Mouse (Mus musculus): ENCODE data around the gene Mpg. TPM values are rescaled to one million over a fixed set of nuclear protein-coding genes. Genes with fewer than 3 reads are reported as not detected.

Mpg gene
- polyA plus RNA-seq, 2 experiments = 9.9 to 17.0 TPM

DNA sequence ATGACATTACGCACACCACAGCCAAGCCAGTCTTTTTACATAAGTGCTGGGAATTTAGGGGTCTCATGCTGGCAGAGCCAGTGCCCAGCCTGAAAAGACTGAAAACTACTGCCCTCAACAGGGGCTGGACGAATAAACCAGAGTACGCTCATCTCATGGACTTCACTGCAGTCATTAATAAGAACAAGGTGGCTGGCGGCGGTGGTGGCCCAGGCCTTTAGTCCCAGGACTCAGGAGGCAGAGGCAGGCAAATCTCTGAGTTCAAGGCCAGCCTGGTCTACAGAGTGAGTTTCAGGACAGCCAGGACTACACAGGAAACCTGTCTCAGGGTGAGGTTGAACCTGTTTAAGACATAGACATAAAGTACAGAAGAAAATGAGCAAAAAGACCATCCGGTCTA is 39.9 kb downstream of the Mpg start:
- no peaks in the 10 kb centered on the region for H3K9me3 ChIP-seq (ENCODE audit: control insufficient read depth, low read length)
- H3K4me3 ChIP-seq (ENCODE audit: insufficient read depth in 1 of 2, low read depth in 2 of 2, low read length in 2 of 2) = no peak overlapping the region
- TF ChIP-seq CTCF (IDR thresholded peaks at IDR 0.05; ENCODE audit: low read depth) (no peak), EP300 (IDR thresholded peaks at IDR 0.05; ENCODE audit: low read depth) (no peak)
- no peak for DNase-seq (ENCODE audit: low read depth in 3 of 3, low spot score in 3 of 3)
- no peak for ATAC-seq (ENCODE audit: insufficient read depth)
- peaks cover 14% of the 10 kb centered on the region for H3K36me3 ChIP-seq (replicated peaks; ENCODE audit: control insufficient read depth, insufficient read depth, low read depth)
- peak overlapping the region; percentile 98 for H3K27ac ChIP-seq
- H3K9ac ChIP-seq (replicated peaks) = peak overlapping the region; percentile 60
- no peaks in the 10 kb centered on the region for H3K27me3 ChIP-seq (ENCODE audit: control insufficient read depth, insufficient read depth, low read length)
- H3K4me1 ChIP-seq (replicated peaks; ENCODE audit: control insufficient read depth in 2 of 2, insufficient read depth in 2 of 2, low read length in 1 of 2) = peaks cover 70 to 80% of the 10 kb centered on the region in 2 experiments
- 82% methylated on average over 6 of the region's 6 CpGs for WGBS (ENCODE audit: insufficient replicate concordance)
- peak overlapping the region; percentile 34 for H3K4me2 ChIP-seq (ENCODE audit: low read depth)

DNA sequence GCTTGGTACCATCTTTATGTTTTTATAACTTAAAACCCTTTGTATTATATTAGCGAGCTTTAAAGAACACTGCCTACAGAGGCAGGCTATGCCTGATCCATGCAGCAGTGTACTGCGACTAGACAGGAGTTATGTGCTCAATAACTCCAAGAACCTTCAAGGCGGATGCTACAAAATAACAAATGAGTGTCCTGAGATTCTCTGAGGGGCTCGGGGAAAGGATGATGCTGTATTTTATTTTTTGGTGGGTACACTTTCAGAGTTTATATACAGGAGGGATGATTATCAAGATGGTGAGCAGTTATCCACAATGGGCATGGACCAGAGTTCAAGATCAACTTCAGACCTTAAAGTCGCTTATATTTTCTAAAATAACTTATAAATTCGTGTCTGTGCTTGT is 40.5 kb downstream of the Mpg start:
- Histone ChIP-seq H3K4me3 (ENCODE audit: insufficient read depth in 1 of 2, low read depth in 2 of 2, low read length in 2 of 2) (peak overlapping the region; percentile 75 to 83), H3K27me3 (ENCODE audit: control insufficient read depth, insufficient read depth, low read length) (no peaks in the 10 kb centered on the region), H3K4me1 (replicated peaks; ENCODE audit: control insufficient read depth in 2 of 2, insufficient read depth in 2 of 2, low read length in 1 of 2) (peaks cover 74 to 80% of the 10 kb centered on the region in 2 experiments), H3K9me3 (ENCODE audit: control insufficient read depth, low read length) (no peaks in the 10 kb centered on the region), H3K9ac (replicated peaks) (peak overlapping the region; percentile 96), H3K4me2 (ENCODE audit: low read depth) (peak overlapping the region; percentile 83), H3K27ac (peak overlapping the region; percentile 95), H3K36me3 (replicated peaks; ENCODE audit: control insufficient read depth, insufficient read depth, low read depth) (peaks cover 10% of the 10 kb centered on the region)
- ATAC-seq (ENCODE audit: insufficient read depth) = no peak
- WGBS (ENCODE audit: insufficient replicate concordance) = 25% methylated on average over 6 of the region's 6 CpGs
- no peak for TF ChIP-seq CTCF (IDR thresholded peaks at IDR 0.05; ENCODE audit: low read depth)
- TF ChIP-seq EP300 (IDR thresholded peaks at IDR 0.05; ENCODE audit: low read depth) = no peak
- no peak for DNase-seq (ENCODE audit: low read depth in 3 of 3, low spot score in 3 of 3)

DNA sequence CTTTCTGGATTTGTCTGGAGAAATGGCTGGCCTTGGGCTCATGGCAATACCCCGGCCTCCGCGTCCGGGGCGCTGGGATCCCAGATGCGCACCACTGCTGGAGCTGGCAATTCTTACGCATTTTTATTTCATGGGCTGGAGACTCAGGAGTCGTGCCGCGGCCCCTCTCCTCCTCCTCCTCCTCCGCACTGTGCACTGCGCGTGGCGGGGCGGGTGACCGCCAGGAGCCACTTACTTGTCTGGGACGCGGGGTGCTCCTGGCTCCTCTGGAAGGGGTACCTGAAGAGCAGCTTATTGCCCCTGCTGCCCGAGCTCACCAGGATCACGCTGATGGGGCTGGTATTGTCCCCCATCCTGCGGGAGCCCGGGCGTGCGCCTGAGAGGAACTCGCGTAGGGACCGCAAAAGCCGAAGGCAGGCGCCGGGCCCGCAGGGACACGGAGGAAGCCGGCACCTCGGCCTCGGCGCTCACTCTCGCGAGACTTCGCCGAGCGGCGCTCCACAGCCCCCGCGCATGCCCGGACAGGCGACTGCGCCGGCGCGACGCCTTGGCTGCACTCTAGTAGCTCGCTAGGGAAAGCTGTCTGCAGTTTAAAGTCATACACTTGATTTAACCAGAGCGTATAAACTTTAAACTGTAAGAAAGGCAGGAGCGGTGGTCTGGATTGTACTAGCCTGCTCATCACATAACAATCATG is 41.0 kb downstream of the Mpg start, which contains the start of gene Nprl3:
Nprl3 (minus strand) TSS at position 520 of the 697 bp plus-strand sequence.
- peaks cover 73 to 78% of the 10 kb centered on the region in 2 experiments for H3K4me1 ChIP-seq (replicated peaks; ENCODE audit: control insufficient read depth in 2 of 2, insufficient read depth in 2 of 2, low read length in 1 of 2)
- TF ChIP-seq CTCF (IDR thresholded peaks at IDR 0.05; ENCODE audit: low read depth) (no peak; the same call in 1 of the 2 replicates), EP300 (IDR thresholded peaks at IDR 0.05; ENCODE audit: low read depth) (peak; percentile 52; the same call in 1 of the 2 replicates)
- H3K27ac ChIP-seq = peak within 1 kb of the TSS; percentile 95
- ATAC-seq (ENCODE audit: insufficient read depth) (peak; percentile 77), DNase-seq (ENCODE audit: low read depth in 3 of 3, low spot score in 3 of 3) (peak; percentile 84 to 89 (median 85))
- H3K4me3 ChIP-seq (ENCODE audit: insufficient read depth in 1 of 2, low read depth in 2 of 2, low read length in 2 of 2) = peak within 1 kb of the TSS; percentile 75 to 83
- under 1% methylated on average over 54 of the region's 54 CpGs for WGBS (ENCODE audit: insufficient replicate concordance)
- H3K9me3 ChIP-seq (ENCODE audit: control insufficient read depth, low read length) = no peaks in the 10 kb centered on the region
- H3K9ac ChIP-seq (replicated peaks) = peak within 1 kb of the TSS; percentile 96
- H3K27me3 ChIP-seq (ENCODE audit: control insufficient read depth, insufficient read depth, low read length) = no peaks in the 10 kb centered on the region
- H3K4me2 ChIP-seq (ENCODE audit: low read depth) = peak within 1 kb of the TSS; percentile 83
- peaks cover 4% of the 10 kb centered on the region; the same call in 1 of the 2 replicates for H3K36me3 ChIP-seq (replicated peaks; ENCODE audit: control insufficient read depth, insufficient read depth, low read depth)

DNA sequence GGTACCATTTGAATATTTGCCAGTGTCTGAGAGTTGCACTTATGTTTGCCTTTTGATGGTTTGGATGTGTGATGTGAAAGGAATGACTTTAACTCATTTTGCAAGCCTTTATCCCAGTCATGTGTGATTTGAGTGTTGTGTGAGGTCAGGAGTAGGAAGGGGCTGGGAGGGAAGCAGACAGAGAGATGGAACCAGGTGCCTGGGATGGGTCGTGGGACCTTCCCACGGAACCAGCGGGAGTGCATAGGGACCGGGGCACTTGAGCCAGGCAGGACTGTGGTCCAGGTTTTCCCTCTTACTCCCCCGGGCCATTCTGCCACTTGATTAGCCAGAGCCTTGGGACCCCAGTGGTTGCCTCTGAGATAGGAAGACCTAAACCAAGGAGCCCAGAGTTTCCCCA is 41.7 kb downstream of the Mpg start:
- Histone ChIP-seq H3K9me3 (ENCODE audit: control insufficient read depth, low read length) (no peaks in the 10 kb centered on the region), H3K27ac (peak overlapping the region; percentile 95), H3K9ac (replicated peaks) (peak overlapping the region; percentile 96), H3K27me3 (ENCODE audit: control insufficient read depth, insufficient read depth, low read length) (no peaks in the 10 kb centered on the region), H3K4me3 (ENCODE audit: insufficient read depth in 1 of 2, low read depth in 2 of 2, low read length in 2 of 2) (peak overlapping the region; percentile 75 to 83), H3K4me1 (replicated peaks; ENCODE audit: control insufficient read depth in 2 of 2, insufficient read depth in 2 of 2, low read length in 1 of 2) (peaks cover 70 to 72% of the 10 kb centered on the region in 2 experiments), H3K36me3 (replicated peaks; ENCODE audit: control insufficient read depth, insufficient read depth, low read depth) (no peaks in the 10 kb centered on the region; the same call in 1 of the 2 replicates), H3K4me2 (ENCODE audit: low read depth) (peak overlapping the region; percentile 83)
- ATAC-seq (ENCODE audit: insufficient read depth) = peak; percentile 14; the same call in 1 of the 2 replicates
- TF ChIP-seq CTCF (IDR thresholded peaks at IDR 0.05; ENCODE audit: low read depth) = no peak
- no peak for TF ChIP-seq EP300 (IDR thresholded peaks at IDR 0.05; ENCODE audit: low read depth)
- 21% methylated on average over 5 of the region's 5 CpGs for WGBS (ENCODE audit: insufficient replicate concordance)
- no peak for DNase-seq (ENCODE audit: low read depth in 3 of 3, low spot score in 3 of 3)

DNA sequence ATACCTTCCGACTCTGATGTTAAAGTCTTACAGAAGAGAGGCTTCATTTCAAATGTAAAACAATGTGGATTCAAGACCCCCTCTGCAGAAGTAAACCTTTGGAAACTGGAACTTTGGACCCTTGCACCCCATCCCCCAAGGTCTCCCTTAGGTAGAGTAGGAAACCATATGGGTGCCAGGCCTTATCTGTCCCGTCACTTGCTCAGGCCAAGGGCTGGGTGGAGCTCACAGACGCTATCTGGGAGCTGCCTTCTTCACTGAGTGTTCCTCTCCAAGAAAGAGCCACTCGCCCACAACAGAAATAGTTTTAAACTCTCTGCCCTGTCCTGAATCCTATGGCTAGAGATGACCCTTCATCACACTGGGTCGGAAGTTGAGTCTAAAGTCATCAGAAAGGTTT is 42.6 kb downstream of the Mpg start:
- Histone ChIP-seq H3K4me3 (ENCODE audit: insufficient read depth in 1 of 2, low read depth in 2 of 2, low read length in 2 of 2) (peak overlapping the region; percentile 35 to 83), H3K36me3 (replicated peaks; ENCODE audit: control insufficient read depth, insufficient read depth, low read depth) (no peaks in the 10 kb centered on the region; the same call in 1 of the 2 replicates), H3K27me3 (ENCODE audit: control insufficient read depth, insufficient read depth, low read length) (no peaks in the 10 kb centered on the region), H3K4me2 (ENCODE audit: low read depth) (peak overlapping the region; percentile 83), H3K9me3 (ENCODE audit: control insufficient read depth, low read length) (no peaks in the 10 kb centered on the region), H3K27ac (peak overlapping the region; percentile 95), H3K9ac (replicated peaks) (peak overlapping the region; percentile 96), H3K4me1 (replicated peaks; ENCODE audit: control insufficient read depth in 2 of 2, insufficient read depth in 2 of 2, low read length in 1 of 2) (peaks cover 61 to 65% of the 10 kb centered on the region in 2 experiments)
- TF ChIP-seq CTCF (IDR thresholded peaks at IDR 0.05; ENCODE audit: low read depth) (no peak), EP300 (IDR thresholded peaks at IDR 0.05; ENCODE audit: low read depth) (peak; percentile 94)
- DNase-seq (ENCODE audit: low read depth in 3 of 3, low spot score in 3 of 3) = peak; percentile 87 to 89 (median 88)
- 14% methylated on average over 5 of the region's 5 CpGs for WGBS (ENCODE audit: insufficient replicate concordance)
- ATAC-seq (ENCODE audit: insufficient read depth) = peak; percentile 86
